Mouse (Mus musculus) heart, adult 2 months (tissue): ENCODE data around the gene Actr3. TPM values are rescaled to one million over a fixed set of nuclear protein-coding genes. Genes with fewer than 3 reads are reported as not detected.

Source experiments
- DNase-seq, 2 experiments: peaks; one replicate each; pipeline ENCODE4 v3.0.0; 2021
- H3K27ac ChIP-seq: fragments of 200-600 bp; 2 replicates; pipeline ENCODE4 v1.8.1; 2022
- H3K27me3 ChIP-seq: fragments of 200-500 bp; 2 replicates; pipeline ENCODE4 v1.6.1; 2012; ENCODE audit warnings: mild to moderate bottlenecking, low read length, inconsistent platforms, mixed read lengths; ENCODE audit not compliant: control insufficient read depth, insufficient read depth
- H3K36me3 ChIP-seq: fragments of 200-500 bp; 2 replicates; pipeline ENCODE4 v1.6.1; 2012; ENCODE audit warnings: low read length, inconsistent platforms; ENCODE audit not compliant: control insufficient read depth, insufficient read depth
- H3K4me1 ChIP-seq: fragments of 200-500 bp; 2 replicates; pipeline ENCODE4 v1.6.1; 2011; ENCODE audit warnings: low read length; ENCODE audit not compliant: control insufficient read depth, insufficient read depth
- H3K4me3 ChIP-seq: fragments of 200-600 bp; 2 replicates; pipeline ENCODE4 v1.8.1; 2022
- H3K79me2 ChIP-seq: fragments of 200-500 bp; replicated peaks from 2 replicates; pipeline ENCODE4 v1.6.1; 2012; ENCODE audit warnings: mild to moderate bottlenecking, inconsistent platforms, low read length, moderate library complexity, mixed read lengths; ENCODE audit not compliant: control insufficient read depth, insufficient read depth
- H3K9ac ChIP-seq: fragments of 200-500 bp; 2 replicates; pipeline ENCODE4 v1.6.1; 2012; ENCODE audit warnings: low read depth, mild to moderate bottlenecking, control low read depth, inconsistent platforms, low read length, mixed read lengths
- CTCF ChIP-seq: fragments of 200-600 bp; IDR thresholded peaks from 2 replicates; pipeline ENCODE4 v1.8.1; 2022; ENCODE audit warnings: antibody characterized with exemption, mild to moderate bottlenecking, moderate library complexity
- EP300 ChIP-seq: fragments of 200-500 bp; IDR thresholded peaks from 2 replicates; pipeline ENCODE4 v1.6.1; 2011; ENCODE audit warnings: low read depth, low read length, control low read depth; ENCODE audit not compliant: insufficient read depth
- POLR2A ChIP-seq: fragments of 200-500 bp; IDR thresholded peaks from 2 replicates; pipeline ENCODE4 v1.6.1; 2011; ENCODE audit warnings: mild to moderate bottlenecking, low read depth, low read length, control low read depth; ENCODE audit not compliant: insufficient read depth
- WGBS: fragments of 180-500 bp; shearing (Covaris S2); methylation state at CpG from one replicate; pipeline ENCODE4 v1.1.7; 2018; 5-methylcytosine and 5-hydroxymethylcytosine counted together
- intact Hi-C: fragments of 180-260 bp; cut with DNase I; formaldehyde crosslinking; loops from one replicate; pipeline ENCODE4 v1.15.1; 2025
- long read RNA-seq: library from polyadenylated mRNA; stranded (forward); transcript quantifications from one replicate; pipeline ENCODE4 v2.0.0, GENCODE M21; 2021
- polyA plus RNA-seq: library from polyadenylated mRNA; depleted of rRNA; stranded (reverse); fragments of >200 nt; gene quantifications from 2 replicates; pipeline ENCODE4 v1.2.3, GENCODE M21; 2012; rRNA removed
- total RNA-seq, 2 experiments: library from RNA; stranded (reverse); gene quantifications; 2 replicates each; pipeline ENCODE4 v1.2.3; 2021

The Actr3 gene
- 100 to 1,000 TPM; 102 to 118 TPM for total RNA-seq
- 33.8 and 69.1 TPM in 2 replicates for polyA plus RNA-seq
- long read RNA-seq, transcript Actr3-202 (12 exons, 2,565 nt) = major isoform, 97 of 111 reads
- long read RNA-seq, transcript Actr3-201 (13 exons, 2,554 nt) = minor isoform, 6 of 111 reads
- long read RNA-seq, partial matches to known transcripts = 3 of 111 reads
- long read RNA-seq, other reads (novel, unspliced or antisense) = 5 of 111 reads

GRCm38 (mm10) chr1:125435369-125436135, at the start of gene Actr3:
TSS of gene Actr3 (minus strand) at chr1:125435727.
- H3K4me3 ChIP-seq = peak within 1 kb of the TSS; percentile 90
- H3K9ac ChIP-seq = peak within 1 kb of the TSS; percentile 89
- peak; percentile 100 for DNase-seq
- intact Hi-C loops = loop anchor here (1.0 to 5.0 kb wide), 2 partner anchors 42 to 125 kb away; partner anchors contain the start of gene Slc35f5
- H3K27me3 ChIP-seq = no peaks in the 10 kb centered on the region
- H3K4me1 ChIP-seq = peaks cover 12% of the 10 kb centered on the region
- H3K79me2 ChIP-seq = peaks cover 2% of the 10 kb centered on the region; the same call in 1 of the 2 replicates
- under 1% methylated on average over 46 of the region's 59 CpGs for WGBS
- TF ChIP-seq CTCF (no peak), POLR2A (peak; percentile 93), EP300 (peak; percentile 45)
- H3K27ac ChIP-seq = peak within 1 kb of the TSS; percentile 95
- peaks cover 21% of the 10 kb centered on the region for H3K36me3 ChIP-seq

- Histone ChIP-seq H3K27ac (peak overlapping the region; percentile 55), H3K36me3 (no peaks in the 10 kb centered on the region; the same call in 1 of the 2 replicates), H3K27me3 (no peaks in the 10 kb centered on the region), H3K79me2 (no peaks in the 10 kb centered on the region), H3K4me3 (no peak overlapping the region), H3K4me1 (peaks cover 5% of the 10 kb centered on the region; the same call in 1 of the 2 replicates), H3K9ac (no peak overlapping the region)
- DNase-seq = no peak
- WGBS = 64% methylated on average over 10 of the region's 10 CpGs
- intact Hi-C loops = no loop called here
- TF ChIP-seq CTCF (no peak), POLR2A (no peak), EP300 (no peak)
Measured at GRCm38 (mm10) chr1:125482459-125483287, 47.1 kb upstream of the Actr3 start.

- no peak for DNase-seq
- no peak overlapping the region for H3K4me3 ChIP-seq
Measured at GRCm38 (mm10) chr1:125481842-125482241, 46.3 kb upstream of the Actr3 start.

GRCm38 (mm10) chr1:125478588-125478987, 43.1 kb upstream of the Actr3 start:
- H3K27ac ChIP-seq = peak overlapping the region; percentile 64
- TF ChIP-seq POLR2A = no peak
- TF ChIP-seq EP300 = no peak
- no peak for TF ChIP-seq CTCF
- H3K4me3 ChIP-seq = no peak overlapping the region
- DNase-seq = no peak
- H3K79me2 ChIP-seq = no peaks in the 10 kb centered on the region
- no peaks in the 10 kb centered on the region; the same call in 1 of the 2 replicates for H3K36me3 ChIP-seq
- intact Hi-C loops = loop anchor here (5.0 kb wide), 1 partner anchor 41 kb away; the partner anchor contains the start of gene Actr3
- WGBS = 46% methylated on average over 6 of the region's 6 CpGs
- H3K9ac ChIP-seq = no peak overlapping the region
- H3K4me1 ChIP-seq = peaks cover 7% of the 10 kb centered on the region; the same call in 1 of the 2 replicates
- no peaks in the 10 kb centered on the region for H3K27me3 ChIP-seq

More at GRCm38 (mm10) chr1:125481842-125482241, 46.3 kb upstream of the Actr3 start:
- Histone ChIP-seq H3K4me1 (peaks cover 5% of the 10 kb centered on the region; the same call in 1 of the 2 replicates), H3K36me3 (no peaks in the 10 kb centered on the region; the same call in 1 of the 2 replicates), H3K9ac (no peak overlapping the region), H3K79me2 (no peaks in the 10 kb centered on the region), H3K27ac (peak overlapping the region; percentile 55), H3K27me3 (no peaks in the 10 kb centered on the region)
- TF ChIP-seq CTCF (no peak), POLR2A (no peak), EP300 (no peak)
- intact Hi-C loops = no loop called here

GRCm38 (mm10) chr1:125475961-125476682, 40.6 kb upstream of the Actr3 start:
- H3K27ac ChIP-seq = no peak overlapping the region
- intact Hi-C loops = loop anchor here (5.0 kb wide), 1 partner anchor 39 kb away; the partner anchor contains the start of gene Actr3
- no peak overlapping the region for H3K4me3 ChIP-seq
- no peaks in the 10 kb centered on the region; the same call in 1 of the 2 replicates for H3K36me3 ChIP-seq
- TF ChIP-seq EP300 (no peak), POLR2A (no peak), CTCF (no peak)
- 33% methylated on average over 6 of the region's 6 CpGs for WGBS
- peaks cover 5% of the 10 kb centered on the region for H3K4me1 ChIP-seq
- H3K79me2 ChIP-seq = no peaks in the 10 kb centered on the region
- no peak overlapping the region for H3K9ac ChIP-seq
- no peak for DNase-seq
- H3K27me3 ChIP-seq = no peaks in the 10 kb centered on the region
